Mouse (Mus musculus) kidney, postnatal 36 days (tissue): ENCODE data around the gene Zfp316.

Source experiments
- DNase-seq, 2 experiments: peaks; one replicate each; pipeline ENCODE4 v3.0.0; 2021 to 2022; ENCODE audit warnings: mixed read lengths in 2 of 2

The Zfp316 gene

GRCm38 (mm10) chr5:143222287-143222686 lies 47.5 kb downstream of the Zfp316 start:
- no peak for DNase-seq

GRCm38 (mm10) chr5:143220996-143221395 lies 48.8 kb downstream of the Zfp316 start:
- no peak for DNase-seq

- no peak for DNase-seq
These were observed 56.0 kb downstream of the Zfp316 start for GRCm38 (mm10) chr5:143213832-143214231.

GRCm38 (mm10) chr5:143205015-143205414 lies 64.8 kb downstream of the Zfp316 start:
- peak in 1 of 2 experiments; percentile 37 for DNase-seq
